Mouse (Mus musculus) hindbrain, embryonic 10.5 days (tissue): ENCODE measurements around the gene Polr3b. TPM values are rescaled to one million over a fixed set of nuclear protein-coding genes. Genes with fewer than 3 reads are reported as not detected.
A peak's percentile ranks its signal among the peaks of the same experiment; 100 is the strongest.

ENCODE experiments used
- DNase-seq: peaks from one replicate; pipeline ENCODE4 v3.0.0-alpha.2; 2017; ENCODE audit warnings: low spot score
- H3K27ac ChIP-seq: fragments of 300-500 bp; sonication (generic); 2 replicates; pipeline ENCODE4 v1.5.1; 2016; ENCODE audit warnings: mild to moderate bottlenecking, moderate library complexity
- H3K27me3 ChIP-seq: fragments of 300-500 bp; sonication (generic); 2 replicates; pipeline ENCODE4 v1.6.1; 2016; ENCODE audit warnings: mild to moderate bottlenecking; ENCODE audit not compliant: poor library complexity, insufficient read depth, severe bottlenecking
- H3K36me3 ChIP-seq: fragments of 300-500 bp; sonication (generic); 2 replicates; pipeline ENCODE4 v1.6.1; 2016; ENCODE audit warnings: mild to moderate bottlenecking, moderate library complexity
- H3K4me1 ChIP-seq: fragments of 300-500 bp; sonication (generic); replicated peaks from 2 replicates; pipeline ENCODE4 v1.6.1; 2016; ENCODE audit warnings: mild to moderate bottlenecking
- H3K4me3 ChIP-seq: fragments of 300-500 bp; sonication (generic); 2 replicates; pipeline ENCODE4 v1.5.1; 2016; ENCODE audit warnings: mild to moderate bottlenecking, moderate library complexity
- H3K9me3 ChIP-seq: fragments of 300-500 bp; sonication (generic); 2 replicates; pipeline ENCODE4 v1.6.1; 2016; ENCODE audit warnings: mild to moderate bottlenecking, moderate library complexity
- WGBS: fragments of 180-500 bp; shearing (Covaris S2); methylation state at CpG from one replicate; pipeline ENCODE4 v1.1.7; 2016; 5-methylcytosine and 5-hydroxymethylcytosine counted together
- polyA plus RNA-seq: library from polyadenylated mRNA; unstranded; fragments of >200 nt; fragmentation: Nextera tagmentation; extraction: Ambion mirVana; gene quantifications from 2 replicates; pipeline ENCODE4 v1.2.1, GENCODE M21; 2016

Polr3b gene
- polyA plus RNA-seq, 1 experiment from 2014 or later = 13.2 TPM

GRCm38 (mm10) chr10:84768766-84769165 is 146.7 kb downstream of the Polr3b start:
- DNase-seq = no peak
- Histone ChIP-seq H3K27me3 (no peaks in the 10 kb centered on the region), H3K9me3 (no peaks in the 10 kb centered on the region), H3K27ac (no peak overlapping the region), H3K4me1 (peaks cover 25% of the 10 kb centered on the region), H3K4me3 (no peak overlapping the region), H3K36me3 (peaks cover 88% of the 10 kb centered on the region)
- 84% methylated on average over 10 of the region's 10 CpGs for WGBS

GRCm38 (mm10) chr10:84772380-84773130 is 150.5 kb downstream of the Polr3b start:
- Histone ChIP-seq H3K36me3 (peaks cover 98% of the 10 kb centered on the region), H3K27me3 (no peaks in the 10 kb centered on the region), H3K4me3 (no peak overlapping the region), H3K4me1 (peaks cover 21% of the 10 kb centered on the region), H3K9me3 (no peaks in the 10 kb centered on the region), H3K27ac (0 out of 2 replicates have a peak overlapping the region, but pooled peaks have one; percentile 50)
- peak; percentile 28 for DNase-seq
- WGBS = 83% methylated on average over 4 of the region's 4 CpGs

- WGBS = 86% methylated on average over 4 of the region's 4 CpGs
- Histone ChIP-seq H3K4me1 (peaks cover 19% of the 10 kb centered on the region), H3K4me3 (no peak overlapping the region), H3K27ac (no peak overlapping the region), H3K27me3 (no peaks in the 10 kb centered on the region), H3K9me3 (no peaks in the 10 kb centered on the region), H3K36me3 (peaks cover 96% of the 10 kb centered on the region)
- DNase-seq = no peak
Measured at GRCm38 (mm10) chr10:84773889-84774288, 151.8 kb downstream of the Polr3b start.

- no peak for DNase-seq
- Histone ChIP-seq H3K4me1 (peaks cover 19% of the 10 kb centered on the region), H3K27me3 (no peaks in the 10 kb centered on the region), H3K4me3 (no peak overlapping the region), H3K9me3 (no peaks in the 10 kb centered on the region), H3K36me3 (peaks cover 96% of the 10 kb centered on the region), H3K27ac (no peak overlapping the region)
- WGBS = 89% methylated on average over 12 of the region's 12 CpGs
Measured at GRCm38 (mm10) chr10:84774573-84774972, 152.5 kb downstream of the Polr3b start.

Other genes with a start within 250 kb of the Polr3b start
- 3.1 and 3.7 TPM in 2 replicates for gene Nuak1, start 181.7 kb upstream of the Polr3b start, polyA plus RNA-seq
- gene Ckap4, start 88.2 kb upstream of the Polr3b start, polyA plus RNA-seq = 72.6 and 77.2 TPM in 2 replicates
- gene Tcp11l2, start 45.7 kb upstream of the Polr3b start, polyA plus RNA-seq = 3.3 and 6.6 TPM in 2 replicates
- 49.2 and 66.6 TPM in 2 replicates for gene Rfx4, start 133.8 kb downstream of the Polr3b start, polyA plus RNA-seq